In the genomic region with DNA sequence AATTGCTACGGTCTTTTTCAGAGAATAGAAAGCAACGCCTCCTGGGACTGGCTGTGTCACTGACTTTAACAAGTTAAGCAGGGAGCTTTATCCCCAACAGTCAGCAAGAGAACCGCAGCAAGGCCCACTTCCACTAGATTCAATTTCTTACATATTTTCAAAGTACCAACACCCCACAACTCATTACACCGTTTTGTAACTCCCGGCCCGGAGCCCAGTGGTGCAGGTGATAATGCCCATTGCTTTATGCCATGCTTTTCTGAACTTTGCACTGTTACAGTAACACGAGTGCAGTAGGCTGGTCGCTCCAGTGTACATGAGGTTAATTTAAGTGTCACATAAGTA, we compare ENCODE assay signal across 15 mouse cellular contexts. TPM values are rescaled to one million over a fixed set of nuclear protein-coding genes. Genes with fewer than 3 reads are reported as not detected.
DNase-seq lines count a peak whose midpoint lies in the region; ATAC-seq and TF ChIP-seq lines count a peak whose summit lies in the region.
"Had no signal": no experiment of that assay in that cellular context is flagged by ENCODE, and none has a peak within 500 bp of the region (broad histone marks: within the 10 kb centered on the region; RNA-seq: fewer than 3 reads in every experiment).

No protein-coding gene starts in this region.

- H3K9me3 ChIP-seq in hindbrain, embryonic 11.5 days (ENCODE audit: control insufficient read depth, low read length) = no peaks in the 10 kb centered on the region
- H3K9me3 ChIP-seq in hindbrain, embryonic 12.5 days (replicated peaks) = no peaks in the 10 kb centered on the region
- H3K9me3 ChIP-seq in E14TG2a.4 (ENCODE audit: low read length) = no peaks in the 10 kb centered on the region
- no peaks in the 10 kb centered on the region for H3K9me3 ChIP-seq in hindbrain, embryonic 14.5 days (ENCODE audit: control insufficient read depth, low read length)
- H3K9me3 ChIP-seq in liver, embryonic 12.5 days (replicated peaks) = no peaks in the 10 kb centered on the region
- H3K9me3 ChIP-seq in kidney, embryonic 15.5 days (replicated peaks) = no peaks in the 10 kb centered on the region
- H3K9me3 ChIP-seq: forebrain, embryonic 13.5 days had no signal

- no peak overlapping the region for H3K4me2 ChIP-seq in hindbrain, embryonic 11.5 days (replicated peaks; ENCODE audit: low read depth, low read length)
- no peak overlapping the region for H3K4me2 ChIP-seq in hindbrain, embryonic 12.5 days (replicated peaks)
- H3K4me2 ChIP-seq in hindbrain, embryonic 14.5 days (replicated peaks) = peak overlapping the region; percentile 95
- peak overlapping the region; percentile 94 for H3K4me2 ChIP-seq in liver, embryonic 12.5 days
- no peak overlapping the region for H3K4me2 ChIP-seq in kidney, embryonic 15.5 days

- WGBS in hindbrain, embryonic 11.5 days = 57% methylated on average over 8 of the region's 8 CpGs
- WGBS in hindbrain, embryonic 12.5 days = 52% methylated on average over 8 of the region's 8 CpGs
- WGBS in hindbrain, embryonic 14.5 days = 55% methylated on average over 8 of the region's 8 CpGs
- WGBS in liver, embryonic 12.5 days (ENCODE audit: insufficient replicate concordance) = 21% methylated on average over 8 of the region's 8 CpGs
- 55% methylated on average over 8 of the region's 8 CpGs for WGBS in kidney, embryonic 15.5 days

- no peaks in the 10 kb centered on the region for H3K36me3 ChIP-seq in hindbrain, embryonic 11.5 days (ENCODE audit: control insufficient read depth, insufficient read depth, low read length)
- no peaks in the 10 kb centered on the region for H3K36me3 ChIP-seq in hindbrain, embryonic 12.5 days
- H3K36me3 ChIP-seq in E14TG2a.4 (ENCODE audit: insufficient read depth, low read length) = peaks cover 18% of the 10 kb centered on the region
- peaks cover 18% of the 10 kb centered on the region for H3K36me3 ChIP-seq in hindbrain, embryonic 14.5 days (replicated peaks; ENCODE audit: control insufficient read depth, insufficient read depth)
- peaks cover 13% of the 10 kb centered on the region for H3K36me3 ChIP-seq in liver, embryonic 12.5 days
- peaks cover 6% of the 10 kb centered on the region for H3K36me3 ChIP-seq in kidney, embryonic 15.5 days

- H3K4me3 ChIP-seq in hindbrain, embryonic 11.5 days (ENCODE audit: low read depth, low read length) = no peak overlapping the region
- no peak overlapping the region for H3K4me3 ChIP-seq in hindbrain, embryonic 12.5 days
- peak overlapping the region; percentile 80; the same call in 1 of the 2 replicates for H3K4me3 ChIP-seq in E14TG2a.4 (replicated peaks; ENCODE audit: low read length)
- H3K4me3 ChIP-seq in hindbrain, embryonic 14.5 days (replicated peaks; ENCODE audit: low read length) = no peak overlapping the region
- peak overlapping the region; percentile 63 for H3K4me3 ChIP-seq in liver, embryonic 12.5 days
- no peak overlapping the region for H3K4me3 ChIP-seq in kidney, embryonic 15.5 days (replicated peaks)
- H3K4me3 ChIP-seq: myocyte had no signal

- H3K27me3 ChIP-seq in hindbrain, embryonic 11.5 days (ENCODE audit: control insufficient read depth, insufficient read depth, low read length) = peaks cover 46% of the 10 kb centered on the region
- peaks cover 62% of the 10 kb centered on the region for H3K27me3 ChIP-seq in hindbrain, embryonic 12.5 days
- peaks cover 62% of the 10 kb centered on the region for H3K27me3 ChIP-seq in E14TG2a.4 (ENCODE audit: insufficient read depth, low read length)
- H3K27me3 ChIP-seq in hindbrain, embryonic 14.5 days (ENCODE audit: control insufficient read depth, insufficient read depth, low read length) = peaks cover 57% of the 10 kb centered on the region
- peaks cover 51% of the 10 kb centered on the region for H3K27me3 ChIP-seq in liver, embryonic 12.5 days (replicated peaks)
- H3K27me3 ChIP-seq in kidney, embryonic 15.5 days = peaks cover 68% of the 10 kb centered on the region

- peaks cover 15% of the 10 kb centered on the region for H3K4me1 ChIP-seq in hindbrain, embryonic 11.5 days (replicated peaks; ENCODE audit: control insufficient read depth, insufficient read depth, low read length)
- H3K4me1 ChIP-seq in hindbrain, embryonic 12.5 days = peaks cover 20% of the 10 kb centered on the region
- H3K4me1 ChIP-seq in E14TG2a.4 (replicated peaks; ENCODE audit: low read depth, low read length) = peaks cover 23% of the 10 kb centered on the region
- H3K4me1 ChIP-seq in hindbrain, embryonic 14.5 days (replicated peaks; ENCODE audit: control insufficient read depth, insufficient read depth, low read length) = peaks cover 21% of the 10 kb centered on the region
- H3K4me1 ChIP-seq in liver, embryonic 12.5 days = peaks cover 45% of the 10 kb centered on the region
- H3K4me1 ChIP-seq in kidney, embryonic 15.5 days = peaks cover 23% of the 10 kb centered on the region

- TF ChIP-seq CTCF in E14TG2a.4 (conservative IDR thresholded peaks at IDR 0.05; ENCODE audit: low read length) = no peak

- peak; percentile 19 for DNase-seq in hindbrain, embryonic 11.5 days (ENCODE audit: low spot score)
- no peak for DNase-seq in hindbrain, embryonic 14.5 days (ENCODE audit: low spot score)
- DNase-seq in adrenal gland, postnatal 10 days = no peak
- no peak for DNase-seq in left cerebral cortex, adult 11 months (ENCODE audit: low spot score)
- DNase-seq: gastrocnemius, postnatal 10 days; kidney, adult 9 months; lung, postnatal 10 days had no signal

- no peak for ATAC-seq in hindbrain, embryonic 11.5 days (ENCODE audit: low FRiP score)
- ATAC-seq in hindbrain, embryonic 12.5 days (ENCODE audit: low FRiP score) = no peak
- no peak for ATAC-seq in hindbrain, embryonic 14.5 days (ENCODE audit: low FRiP score)
- ATAC-seq in liver, embryonic 12.5 days = no peak
- no peak for ATAC-seq in kidney, embryonic 15.5 days (replicated peaks; ENCODE audit: low FRiP score)
- ATAC-seq: forebrain, embryonic 13.5 days had no signal

- H3K27ac ChIP-seq in hindbrain, embryonic 11.5 days (ENCODE audit: low read depth, low read length) = no peak overlapping the region
- H3K27ac ChIP-seq in hindbrain, embryonic 12.5 days = no peak overlapping the region
- H3K27ac ChIP-seq in hindbrain, embryonic 14.5 days = no peak overlapping the region
- H3K27ac ChIP-seq in liver, embryonic 12.5 days = peak overlapping the region; percentile 30
- H3K27ac ChIP-seq in kidney, embryonic 15.5 days = no peak overlapping the region
- H3K27ac ChIP-seq: forebrain, embryonic 13.5 days had no signal

- H3K9ac ChIP-seq in hindbrain, embryonic 11.5 days (ENCODE audit: low read depth, low read length) = no peak overlapping the region
- H3K9ac ChIP-seq in hindbrain, embryonic 12.5 days = no peak overlapping the region
- H3K9ac ChIP-seq in hindbrain, embryonic 14.5 days = no peak overlapping the region
- no peak overlapping the region for H3K9ac ChIP-seq in liver, embryonic 12.5 days
- no peak overlapping the region for H3K9ac ChIP-seq in kidney, embryonic 15.5 days

RNA-seq across cellular contexts. Expression of a gene that starts 0.4 kb away (rescaled TPM):
- 1.3 and 2.4 TPM in 2 replicates for polyA plus RNA-seq in hindbrain, embryonic 11.5 days (2014; fragmentation: Nextera tagmentation; extraction: Ambion mirVana)
- polyA plus RNA-seq in hindbrain, embryonic 12.5 days (2016; fragmentation: Nextera tagmentation; extraction: Ambion mirVana) = 1.4 and 1.6 TPM in 2 replicates
- 0.64 and 0.68 TPM in 2 replicates for polyA plus RNA-seq in hindbrain, embryonic 14.5 days (2014; fragmentation: Nextera tagmentation; extraction: Ambion mirVana)
- polyA plus RNA-seq in liver, embryonic 12.5 days (2016; fragmentation: Nextera tagmentation; extraction: Ambion mirVana) = 31.3 and 32.1 TPM in 2 replicates
- under 1 TPM; 0.51 to 0.73 TPM for total RNA-seq in adrenal gland, postnatal 10 days (2021)
- 0.90 and 0.93 TPM in 2 replicates for polyA plus RNA-seq in kidney, embryonic 15.5 days (2015; fragmentation: Nextera tagmentation; extraction: Ambion mirVana)

RNA-seq across cellular contexts. Expression of a gene that starts 27.1 kb away (rescaled TPM):
- 0.91 and 1.1 TPM in 2 replicates for polyA plus RNA-seq in hindbrain, embryonic 11.5 days (2014; fragmentation: Nextera tagmentation; extraction: Ambion mirVana)
- 0.53 and 1.3 TPM in 2 replicates for polyA plus RNA-seq in hindbrain, embryonic 12.5 days (2016; fragmentation: Nextera tagmentation; extraction: Ambion mirVana)
- 0.31 and 0.39 TPM in 2 replicates for polyA plus RNA-seq in hindbrain, embryonic 14.5 days (2014; fragmentation: Nextera tagmentation; extraction: Ambion mirVana)
- 0.02 TPM in 1 of 2 replicates, not detected in the other for polyA plus RNA-seq in liver, embryonic 12.5 days (2016; fragmentation: Nextera tagmentation; extraction: Ambion mirVana)
- 1 to 10 TPM in 1 of 2 experiments, under 1 TPM in 1; 0.27 to 1.3 TPM for total RNA-seq in adrenal gland, postnatal 10 days (2021)
- polyA plus RNA-seq in kidney, embryonic 15.5 days (2015; fragmentation: Nextera tagmentation; extraction: Ambion mirVana) = 0.99 and 1.2 TPM in 2 replicates

RNA-seq across cellular contexts. Expression of a gene that starts 42.8 kb away (rescaled TPM):
- polyA plus RNA-seq in hindbrain, embryonic 11.5 days (2014; fragmentation: Nextera tagmentation; extraction: Ambion mirVana) = not detected in 2 replicates
- not detected in 2 replicates for polyA plus RNA-seq in hindbrain, embryonic 12.5 days (2016; fragmentation: Nextera tagmentation; extraction: Ambion mirVana)
- not detected in 2 replicates for polyA plus RNA-seq in hindbrain, embryonic 14.5 days (2014; fragmentation: Nextera tagmentation; extraction: Ambion mirVana)
- polyA plus RNA-seq in liver, embryonic 12.5 days (2016; fragmentation: Nextera tagmentation; extraction: Ambion mirVana) = 1.5 and 1.6 TPM in 2 replicates
- total RNA-seq in adrenal gland, postnatal 10 days (2021) = 10 to 100 TPM; 19.5 to 28.3 TPM
- 0.04 and 0.08 TPM in 2 replicates for polyA plus RNA-seq in kidney, embryonic 15.5 days (2015; fragmentation: Nextera tagmentation; extraction: Ambion mirVana)
- total RNA-seq: layer of hippocampus, adult 2 months had no signal
- polyA plus RNA-seq: forebrain, embryonic 13.5 days; myocyte; urinary bladder, adult 2 months had no signal

Comparison
In these comparisons a context has a peak if more than half of its experiments do, and no peak if none do; other contexts are left out.
1. H3K4me2 ChIP-seq: peak in hindbrain, embryonic 14.5 days (single experiment) and liver, embryonic 12.5 days (single experiment); none in hindbrain, embryonic 11.5 days (single experiment), hindbrain, embryonic 12.5 days (single experiment) and kidney, embryonic 15.5 days (single experiment).
2. H3K4me3 ChIP-seq: peak in E14TG2a.4 (single experiment) and liver, embryonic 12.5 days (single experiment); none in hindbrain, embryonic 11.5 days (single experiment), hindbrain, embryonic 12.5 days (single experiment), hindbrain, embryonic 14.5 days (single experiment) and kidney, embryonic 15.5 days (single experiment).